Mouse (Mus musculus): ENCODE results near the gene Etfdh.

- no peak for TF ChIP-seq CTCF (IDR thresholded peaks at IDR 0.05; ENCODE audit: low read depth)
- TF ChIP-seq EP300 (IDR thresholded peaks at IDR 0.05; ENCODE audit: low read depth), result no peak
Observed at GRCm38 (mm10) chr3:79656682-79657081, 27.4 kb upstream of the Etfdh start.

Data from liver, embryonic 14.5 days (tissue).